Mouse (Mus musculus): ENCODE data around the gene Zfp462.

The Zfp462 gene

DNA sequence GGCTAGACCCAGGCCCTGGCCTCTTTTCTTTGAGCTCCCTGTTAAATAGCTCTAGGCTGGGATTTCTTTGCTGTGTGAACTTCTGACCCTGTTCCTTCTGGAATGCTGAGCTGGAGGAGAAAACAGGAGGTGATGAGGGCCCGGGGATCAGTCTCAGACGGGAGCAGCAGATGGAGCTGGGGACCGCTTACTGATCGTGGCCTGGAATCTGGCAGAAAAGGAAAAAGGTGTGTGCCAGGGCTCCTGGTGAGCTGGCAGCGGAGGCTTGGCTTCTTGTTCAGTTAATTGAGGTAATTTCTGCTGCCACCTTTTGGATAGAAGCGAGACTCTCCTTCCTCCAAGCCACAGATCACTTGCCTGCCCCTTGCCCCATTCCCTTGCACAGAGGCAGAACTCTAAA is 177.1 kb downstream of the Zfp462 start:
- peak; percentile 95 to 97 for DNase-seq

DNA sequence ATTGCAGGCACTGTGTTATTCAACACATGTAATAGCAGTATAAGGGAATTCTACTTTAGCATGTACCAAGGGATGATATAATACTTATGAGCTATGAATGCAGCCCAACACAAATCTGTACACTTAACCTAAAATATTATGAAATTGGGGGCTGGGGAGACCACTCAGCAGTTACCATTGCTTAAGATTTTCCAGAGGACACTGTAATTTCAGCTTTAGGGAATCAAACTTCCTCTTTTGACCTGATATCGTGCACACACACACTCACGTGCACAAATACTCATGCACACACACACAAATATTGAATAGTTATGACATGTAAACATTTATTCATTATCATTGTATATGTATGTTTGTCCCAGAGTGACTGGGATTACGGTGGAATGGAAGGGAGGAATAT is 179.3 kb downstream of the Zfp462 start:
- DNase-seq, result no peak

DNA sequence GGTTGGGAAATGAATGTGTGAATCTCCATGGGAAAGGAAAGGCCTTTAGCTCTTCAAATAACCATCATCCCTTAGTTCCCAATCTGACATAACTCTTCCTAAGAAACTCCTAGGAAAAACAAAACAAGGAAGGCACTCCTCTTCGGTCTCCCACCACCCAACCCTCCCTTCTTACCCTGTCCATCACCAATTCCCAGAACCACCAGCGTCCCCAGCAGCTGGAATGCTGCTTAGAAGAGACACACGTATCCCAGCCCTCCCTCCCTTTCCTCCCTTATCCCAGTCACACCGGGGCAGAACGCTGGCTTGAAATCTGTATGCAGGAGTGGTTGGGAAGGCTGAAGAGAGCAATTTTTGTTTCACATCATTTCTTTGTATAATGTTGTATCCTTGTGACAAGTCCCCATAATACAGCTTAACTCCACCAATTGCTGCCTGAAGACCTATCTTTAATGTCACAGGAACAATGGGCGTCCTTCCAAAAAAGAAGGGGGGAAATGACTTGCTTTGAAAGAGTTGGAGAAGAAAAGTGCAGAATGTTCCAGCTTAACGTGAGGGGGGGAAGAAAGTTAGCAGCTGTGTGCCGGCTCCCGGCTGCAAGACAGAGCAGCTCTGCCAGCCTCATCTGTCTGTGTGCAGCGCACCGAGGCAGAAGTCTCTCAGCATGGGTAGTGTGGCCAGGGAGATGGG is 180.3 kb downstream of the Zfp462 start:
- DNase-seq, result no peak

DNA sequence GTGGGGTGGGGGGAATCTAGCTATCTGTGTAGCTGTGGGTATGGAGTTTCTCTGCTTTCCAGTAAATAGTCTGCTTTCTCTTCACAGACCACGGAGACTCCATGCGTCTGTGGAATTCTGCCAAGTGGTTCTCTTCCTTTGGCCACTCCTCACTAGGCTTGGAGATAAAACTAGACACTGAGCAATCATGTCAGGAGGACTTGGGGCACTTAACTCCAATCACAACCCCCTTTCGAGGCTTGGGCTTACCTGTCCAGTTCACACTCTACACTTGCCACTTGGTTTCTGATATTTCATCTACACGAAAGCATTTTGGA is 180.8 kb downstream of the Zfp462 start:
- DNase-seq, result peak in 1 of 2 experiments; percentile 17

DNA sequence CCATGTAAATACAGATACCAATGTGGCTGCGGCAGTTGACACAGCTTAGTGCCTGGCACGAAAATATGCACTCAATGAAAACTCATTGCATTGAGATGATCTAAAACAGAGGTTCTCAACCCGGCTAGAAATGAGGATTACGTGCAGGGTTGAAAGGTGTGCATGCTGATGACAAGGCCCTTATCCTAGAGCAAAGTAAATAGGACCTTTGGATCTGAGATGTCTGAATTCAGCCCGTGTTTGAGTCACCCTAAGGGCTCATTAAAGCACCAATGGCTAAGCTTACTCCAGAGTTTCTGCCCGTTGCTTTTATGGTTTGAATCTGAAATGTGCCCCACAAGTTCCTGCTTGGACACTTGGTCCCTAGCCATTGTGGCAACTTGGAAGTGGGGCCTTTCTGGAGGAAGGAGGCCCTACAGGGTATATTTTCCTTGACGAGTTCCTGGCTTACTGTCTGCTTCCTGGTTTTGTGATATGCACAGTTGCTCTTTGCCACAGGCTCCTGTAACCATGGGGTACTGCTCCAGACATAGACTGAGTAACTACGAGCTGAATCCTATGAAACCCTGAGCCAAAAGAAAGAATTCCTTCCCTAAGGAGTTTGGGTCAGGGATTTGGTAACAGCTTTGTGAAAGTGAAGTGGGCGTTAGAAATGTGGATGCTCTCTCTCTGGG is 182.5 kb downstream of the Zfp462 start:
- no peak for DNase-seq

DNA sequence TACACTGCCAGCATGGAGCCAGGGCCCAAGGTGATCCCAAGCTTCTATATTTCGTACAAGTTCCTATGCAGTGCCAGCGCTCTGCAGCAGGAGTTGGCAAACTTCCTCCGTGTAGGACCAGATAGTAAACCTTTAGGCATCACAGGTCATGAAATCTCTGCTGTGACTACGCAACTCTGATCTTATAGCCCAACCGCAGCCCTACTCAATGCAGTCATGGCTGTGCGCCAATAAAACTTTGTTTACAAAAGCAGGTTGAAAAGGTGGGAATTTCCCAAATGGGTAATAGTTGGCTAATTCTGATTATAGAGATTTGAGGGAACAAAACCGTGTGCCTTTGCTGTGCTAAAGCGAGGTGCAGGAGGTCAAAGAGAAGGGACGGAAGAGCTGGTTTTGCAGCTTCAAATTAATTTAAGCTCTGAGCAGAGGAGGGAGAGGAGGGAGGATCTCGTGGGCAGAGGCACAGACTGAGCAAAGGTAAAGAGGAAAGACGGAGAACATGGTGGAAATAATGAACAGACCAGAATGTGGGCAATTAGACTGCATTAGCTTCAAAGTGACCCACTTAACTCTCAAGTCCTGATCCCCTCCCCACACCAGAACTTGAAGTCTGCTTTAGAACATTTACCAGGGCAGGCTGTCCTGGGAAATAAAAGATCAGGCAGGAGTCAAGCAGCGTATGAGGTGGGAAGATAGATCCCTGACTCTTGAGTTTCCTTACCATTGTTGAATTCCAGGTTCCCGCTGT is 183.4 kb downstream of the Zfp462 start:
- no peak for DNase-seq
